Mouse (Mus musculus) liver, embryonic 12.5 days (tissue): Measurements from ENCODE around the gene Slc5a10. TPM values are rescaled to one million over a fixed set of nuclear protein-coding genes. Genes with fewer than 3 reads are reported as not detected.

Source experiments
- ATAC-seq: fragments of 200-750 bp; cut with Nextera tagmentation; 2 replicates; pipeline ENCODE4 v1.8.0; 2017; ENCODE audit warnings: moderate number of reproducible peaks, mild to moderate bottlenecking, moderate library complexity
- H3K27ac ChIP-seq: fragments of 300-500 bp; sonication (generic); 2 replicates; pipeline ENCODE4 v1.5.1; 2016; ENCODE audit warnings: mild to moderate bottlenecking
- H3K27me3 ChIP-seq: fragments of 300-500 bp; sonication (generic); replicated peaks from 2 replicates; pipeline ENCODE4 v1.6.1; 2016; ENCODE audit warnings: mild to moderate bottlenecking, moderate library complexity
- H3K36me3 ChIP-seq: fragments of 300-500 bp; sonication (generic); 2 replicates; pipeline ENCODE4 v1.6.1; 2016; ENCODE audit warnings: mild to moderate bottlenecking, moderate library complexity
- H3K4me1 ChIP-seq: fragments of 300-500 bp; sonication (generic); 2 replicates; pipeline ENCODE4 v1.6.1; 2016
- H3K4me2 ChIP-seq: fragments of 300-500 bp; sonication (generic); 2 replicates; pipeline ENCODE4 v1.6.1; 2016; ENCODE audit warnings: mild to moderate bottlenecking, moderate library complexity
- H3K4me3 ChIP-seq: fragments of 300-500 bp; sonication (generic); 2 replicates; pipeline ENCODE4 v1.5.1; 2016; ENCODE audit warnings: mild to moderate bottlenecking, moderate library complexity
- H3K9ac ChIP-seq: fragments of 300-500 bp; sonication (generic); 2 replicates; pipeline ENCODE4 v1.6.1; 2016; ENCODE audit warnings: mild to moderate bottlenecking, moderate library complexity
- H3K9me3 ChIP-seq: fragments of 300-500 bp; sonication (generic); replicated peaks from 2 replicates; pipeline ENCODE4 v1.6.1; 2016; ENCODE audit warnings: mild to moderate bottlenecking, moderate library complexity
- WGBS: fragments of 180-500 bp; shearing (Covaris S2); methylation state at CpG from one replicate; pipeline ENCODE4 v1.1.7; 2016; ENCODE audit not compliant: insufficient replicate concordance; 5-methylcytosine and 5-hydroxymethylcytosine counted together
- polyA plus RNA-seq: library from polyadenylated mRNA; unstranded; fragments of >200 nt; fragmentation: Nextera tagmentation; extraction: Ambion mirVana; gene quantifications from 2 replicates; pipeline ENCODE4 v1.2.1, GENCODE M21; 2016

Gene Slc5a10
- polyA plus RNA-seq, 1 experiment from 2014 or later: not detected

- Histone ChIP-seq H3K27ac (no peak overlapping the region), H3K4me3 (no peak overlapping the region), H3K9ac (no peak overlapping the region), H3K36me3 (no peaks in the 10 kb centered on the region), H3K27me3 (peaks cover 80% of the 10 kb centered on the region), H3K9me3 (no peaks in the 10 kb centered on the region), H3K4me2 (no peak overlapping the region), H3K4me1 (peaks cover 9% of the 10 kb centered on the region)
- 58% methylated on average over 4 of the region's 4 CpGs for WGBS
- ATAC-seq: no peak
Measured at GRCm38 (mm10) chr11:61677709-61678108, 42.9 kb downstream of the Slc5a10 start.

- Histone ChIP-seq H3K4me3 (no peak overlapping the region), H3K27me3 (peaks cover 73% of the 10 kb centered on the region), H3K4me2 (no peak overlapping the region), H3K9ac (no peak overlapping the region), H3K9me3 (no peaks in the 10 kb centered on the region), H3K36me3 (no peaks in the 10 kb centered on the region), H3K27ac (no peak overlapping the region), H3K4me1 (peaks cover 9% of the 10 kb centered on the region)
- WGBS: 62% methylated on average over 7 of the region's 7 CpGs
- no peak for ATAC-seq
Measured at GRCm38 (mm10) chr11:61676216-61676854, 44.3 kb downstream of the Slc5a10 start.

GRCm38 (mm10) chr11:61675332-61675731 is 45.3 kb downstream of the Slc5a10 start:
- Histone ChIP-seq H3K27me3 (peaks cover 66% of the 10 kb centered on the region), H3K27ac (no peak overlapping the region)
- WGBS: 45% methylated on average over 2 of the region's 2 CpGs

GRCm38 (mm10) chr11:61674839-61675159 is 45.8 kb downstream of the Slc5a10 start:
- WGBS: 11% methylated on average over 8 of the region's 8 CpGs
- H3K4me1 ChIP-seq: peaks cover 9% of the 10 kb centered on the region
- no peaks in the 10 kb centered on the region for H3K9me3 ChIP-seq
- no peak overlapping the region for H3K4me3 ChIP-seq
- H3K4me2 ChIP-seq: no peak overlapping the region
- peaks cover 61% of the 10 kb centered on the region for H3K27me3 ChIP-seq
- H3K27ac ChIP-seq: no peak overlapping the region
- ATAC-seq: 0 out of 2 replicates have a peak, but pooled peaks have one; percentile 20
- H3K9ac ChIP-seq: no peak overlapping the region
- H3K36me3 ChIP-seq: no peaks in the 10 kb centered on the region

More at GRCm38 (mm10) chr11:61675332-61675731, 45.3 kb downstream of the Slc5a10 start:
- Histone ChIP-seq H3K9ac (no peak overlapping the region), H3K4me3 (no peak overlapping the region), H3K9me3 (no peaks in the 10 kb centered on the region), H3K4me1 (peaks cover 9% of the 10 kb centered on the region), H3K4me2 (no peak overlapping the region), H3K36me3 (no peaks in the 10 kb centered on the region)
- ATAC-seq: no peak

- ATAC-seq: no peak
- Histone ChIP-seq H3K4me3 (no peak overlapping the region), H3K4me2 (no peak overlapping the region), H3K27ac (no peak overlapping the region), H3K9ac (no peak overlapping the region), H3K4me1 (peaks cover 9% of the 10 kb centered on the region), H3K27me3 (peaks cover 57% of the 10 kb centered on the region), H3K9me3 (no peaks in the 10 kb centered on the region), H3K36me3 (no peaks in the 10 kb centered on the region)
- WGBS: 41% methylated on average over 19 of the region's 19 CpGs
Measured at GRCm38 (mm10) chr11:61674151-61674838, 46.3 kb downstream of the Slc5a10 start.

GRCm38 (mm10) chr11:61673686-61674085 is 46.9 kb downstream of the Slc5a10 start:
- no peak for ATAC-seq
- peaks cover 51% of the 10 kb centered on the region for H3K27me3 ChIP-seq
- H3K4me1 ChIP-seq: peaks cover 9% of the 10 kb centered on the region

GRCm38 (mm10) chr11:61671781-61672383 is 48.7 kb downstream of the Slc5a10 start:
- Histone ChIP-seq H3K4me3 (no peak overlapping the region), H3K9ac (no peak overlapping the region), H3K4me1 (peaks cover 9% of the 10 kb centered on the region), H3K4me2 (no peak overlapping the region), H3K27me3 (peaks cover 42% of the 10 kb centered on the region), H3K27ac (no peak overlapping the region), H3K9me3 (no peaks in the 10 kb centered on the region), H3K36me3 (no peaks in the 10 kb centered on the region)
- 67% methylated on average over 19 of the region's 19 CpGs for WGBS
- ATAC-seq: no peak

More at GRCm38 (mm10) chr11:61673686-61674085, 46.9 kb downstream of the Slc5a10 start:
- Histone ChIP-seq H3K36me3 (no peaks in the 10 kb centered on the region), H3K9ac (no peak overlapping the region), H3K4me2 (no peak overlapping the region), H3K9me3 (no peaks in the 10 kb centered on the region), H3K27ac (no peak overlapping the region), H3K4me3 (no peak overlapping the region)
- WGBS: 37% methylated on average over 8 of the region's 8 CpGs

- no peaks in the 10 kb centered on the region for H3K36me3 ChIP-seq
- H3K4me2 ChIP-seq: no peak overlapping the region
- 52% methylated on average over 14 of the region's 14 CpGs for WGBS
- no peak for ATAC-seq
- H3K27me3 ChIP-seq: peaks cover 24% of the 10 kb centered on the region
- no peaks in the 10 kb centered on the region for H3K9me3 ChIP-seq
- H3K27ac ChIP-seq: no peak overlapping the region
- no peak overlapping the region for H3K9ac ChIP-seq
- no peak overlapping the region for H3K4me3 ChIP-seq
- H3K4me1 ChIP-seq: peaks cover 5% of the 10 kb centered on the region
Measured at GRCm38 (mm10) chr11:61669492-61670490, 50.8 kb downstream of the Slc5a10 start.

GRCm38 (mm10) chr11:61667782-61668181 is 52.8 kb downstream of the Slc5a10 start:
- Histone ChIP-seq H3K36me3 (no peaks in the 10 kb centered on the region), H3K27me3 (peaks cover 4% of the 10 kb centered on the region; the same call in 1 of the 2 replicates), H3K4me2 (no peak overlapping the region), H3K27ac (no peak overlapping the region), H3K9ac (no peak overlapping the region), H3K4me1 (no peaks in the 10 kb centered on the region; the same call in 1 of the 2 replicates), H3K9me3 (no peaks in the 10 kb centered on the region), H3K4me3 (no peak overlapping the region)
- WGBS: 77% methylated on average over 5 of the region's 5 CpGs
- ATAC-seq: no peak

- WGBS: 86% methylated on average over 5 of the region's 5 CpGs
- ATAC-seq: no peak
- no peak overlapping the region for H3K9ac ChIP-seq
- no peak overlapping the region for H3K27ac ChIP-seq
- H3K4me2 ChIP-seq: no peak overlapping the region
- H3K27me3 ChIP-seq: peaks cover 3% of the 10 kb centered on the region; the same call in 1 of the 2 replicates
- no peaks in the 10 kb centered on the region for H3K9me3 ChIP-seq
- no peaks in the 10 kb centered on the region; the same call in 1 of the 2 replicates for H3K4me1 ChIP-seq
- H3K36me3 ChIP-seq: no peaks in the 10 kb centered on the region
- no peak overlapping the region for H3K4me3 ChIP-seq
Measured at GRCm38 (mm10) chr11:61667248-61667647, 53.4 kb downstream of the Slc5a10 start.

DNA sequence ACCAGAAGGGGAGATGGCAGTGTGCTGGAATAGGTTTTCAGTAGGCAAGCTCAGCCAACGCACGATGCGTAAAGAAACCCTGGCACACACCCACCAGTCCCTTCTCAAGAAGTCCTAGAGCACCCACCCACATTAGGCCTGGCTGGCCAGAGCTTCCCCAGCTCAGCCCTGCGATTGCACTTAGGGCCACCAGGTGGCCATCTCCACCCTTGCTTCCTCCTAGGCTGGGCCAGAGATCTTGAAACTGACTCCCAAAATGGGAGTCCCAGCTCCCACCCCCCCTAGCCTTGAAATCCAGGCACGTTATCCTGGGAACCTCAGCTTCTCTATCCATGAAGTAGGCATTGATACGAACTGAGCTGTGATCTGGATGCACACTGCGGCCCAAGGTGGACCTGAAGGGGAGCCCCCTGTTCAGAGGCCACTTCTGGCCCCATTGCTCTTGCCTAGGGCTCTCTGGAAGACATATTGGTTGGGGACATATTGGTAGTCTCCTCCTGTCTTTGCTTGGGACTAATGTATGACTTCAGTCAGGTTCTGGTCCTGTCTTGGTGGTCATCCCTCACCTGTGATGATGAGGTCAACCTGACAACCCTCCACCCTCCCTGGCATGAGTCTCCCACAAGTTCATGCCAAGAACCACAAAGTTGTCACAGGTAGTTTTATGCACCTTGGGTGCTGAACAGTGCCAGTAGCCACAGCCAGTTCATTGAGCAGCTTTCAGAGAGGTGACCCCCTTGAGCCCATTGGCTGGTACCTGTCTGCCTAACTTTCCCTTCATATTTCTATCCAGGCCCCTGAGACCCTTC is 54.4 kb downstream of the Slc5a10 start:
- Histone ChIP-seq H3K9me3 (no peaks in the 10 kb centered on the region), H3K4me1 (no peaks in the 10 kb centered on the region; the same call in 1 of the 2 replicates), H3K27ac (no peak overlapping the region), H3K4me2 (no peak overlapping the region), H3K9ac (no peak overlapping the region), H3K36me3 (no peaks in the 10 kb centered on the region), H3K27me3 (peaks cover 3% of the 10 kb centered on the region; the same call in 1 of the 2 replicates), H3K4me3 (no peak overlapping the region)
- WGBS: 40% methylated on average over 7 of the region's 7 CpGs
- ATAC-seq: no peak
